Mouse (Mus musculus): ENCODE measurements around the gene Psmd1.

- TF ChIP-seq POLR2A (IDR thresholded peaks at IDR 0.05; ENCODE audit: extremely low read depth, insufficient read depth, low read length): no peak
- TF ChIP-seq CTCF (IDR thresholded peaks at IDR 0.05; ENCODE audit: low read depth, low read length): no peak
Measured at GRCm38 (mm10) chr1:86147557-86147956, 83.4 kb downstream of the Psmd1 start.
